Mouse (Mus musculus) frontal cortex, adult 2 months (tissue): ENCODE measurements at regions not wholly inside any gene's neighbourhood (a gene's known extent, or its start where the extent isn't known, plus 50 kb on each side); places are given as distances from the start of the nearest gene placed in this dataset.
A peak's percentile ranks its signal among the peaks of the same experiment; 100 is the strongest.

Experiments
- DNase-seq, 2 experiments: peaks; one replicate each; pipeline ENCODE4 v3.0.0; 2022; ENCODE audit warnings: low spot score in 1 of 2; ENCODE audit errors: extremely low spot score in 1 of 2

- DNase-seq, result peak; percentile 8 to 21
These were observed 105.6 kb upstream of the Atxn7l3b start for GRCm38 (mm10) chr10:113034356-113034755.

GRCm38 (mm10) chr10:113032870-113033269 is 104.1 kb upstream of the Atxn7l3b start:
- DNase-seq, result no peak

GRCm38 (mm10) chr10:113027300-113027699 is 98.5 kb upstream of the Atxn7l3b start:
- DNase-seq, result peak in 1 of 2 experiments; percentile 83

- no peak for DNase-seq
These were observed 95.8 kb upstream of the Atxn7l3b start for GRCm38 (mm10) chr10:113024633-113025032.

- no peak for DNase-seq
These were observed 80.3 kb upstream of the Atxn7l3b start for GRCm38 (mm10) chr10:113009124-113009523.

- DNase-seq, result no peak
These were observed 61.9 kb upstream of the Atxn7l3b start for GRCm38 (mm10) chr10:112990720-112991119.

- DNase-seq, result no peak
These were observed 53.9 kb upstream of the Atxn7l3b start for GRCm38 (mm10) chr10:112982697-112983096.
